Mouse (Mus musculus) spleen, adult 18-20 months (tissue): Measurements from ENCODE around the gene Arhgef25.
"Not testable (repeated sequence)": the region's sequence is repeated elsewhere in the genome, so short reads cannot be mapped to it uniquely, and the experiment has no call there.

Experiments used
- DNase-seq, 2 experiments: peaks; one replicate each; pipeline ENCODE4 v3.0.0; 2022; ENCODE audit warnings: mixed read lengths in 2 of 2

Arhgef25 gene

DNA sequence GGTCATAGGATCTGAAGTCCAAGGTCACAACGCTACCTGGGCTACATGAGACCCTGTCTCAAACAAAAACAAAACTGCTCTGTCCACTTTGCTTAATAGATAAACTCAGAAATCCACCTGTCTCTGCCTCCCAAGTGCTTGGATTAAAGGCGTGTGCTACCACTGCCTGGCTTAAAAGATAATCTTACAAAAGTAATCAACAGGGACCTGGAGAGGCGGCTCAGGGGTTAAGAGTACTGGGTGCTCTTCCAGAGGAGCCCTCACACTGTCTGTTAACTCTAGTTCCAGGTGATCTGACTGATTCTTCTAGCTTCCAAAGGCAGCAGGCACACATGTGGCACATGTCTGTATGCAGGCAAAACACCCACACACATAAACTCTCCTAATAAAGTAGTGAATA is 13.2 kb upstream of the Arhgef25 start:
- no peak for DNase-seq

DNA sequence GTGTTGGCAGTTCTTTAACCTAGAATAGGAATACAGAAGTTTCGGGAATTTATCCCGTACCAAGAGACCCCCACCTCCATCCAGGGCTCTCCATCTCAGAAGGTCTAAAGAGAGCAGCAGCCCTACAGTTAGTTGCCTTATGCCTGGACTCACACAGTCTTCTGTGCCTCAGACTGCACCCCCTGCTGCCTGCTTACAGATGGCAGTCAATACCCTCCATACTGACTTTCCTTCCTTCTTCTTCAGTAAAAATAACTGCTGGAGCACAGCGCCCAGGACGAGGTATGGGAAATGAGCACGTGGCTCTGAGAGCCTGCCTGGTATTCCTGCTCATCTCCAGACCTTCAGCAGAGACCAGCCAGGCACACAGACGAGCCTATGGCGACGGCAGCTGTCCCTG is 10.4 kb upstream of the Arhgef25 start:
- DNase-seq, result no peak

DNA sequence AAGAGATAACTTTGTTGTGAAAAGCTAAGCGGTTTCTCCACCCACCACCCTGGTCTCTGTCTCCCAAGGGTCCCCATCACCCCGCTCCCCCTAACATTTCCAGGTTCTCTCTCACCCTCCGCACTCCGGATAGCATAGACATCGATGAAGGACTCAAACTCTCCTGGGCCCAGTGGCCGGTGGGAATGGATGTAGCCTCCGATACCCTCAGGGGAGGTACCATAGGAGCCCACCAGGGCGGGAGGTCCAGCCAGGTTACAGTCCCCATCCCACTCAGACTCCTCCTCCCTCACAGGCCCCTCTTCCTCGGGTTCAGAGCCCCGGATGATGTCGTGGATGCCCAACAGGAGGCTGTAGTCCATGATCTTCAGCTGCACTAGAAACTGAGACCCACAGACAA is 9.6 kb upstream of the Arhgef25 start:
- DNase-seq, result no peak

DNA sequence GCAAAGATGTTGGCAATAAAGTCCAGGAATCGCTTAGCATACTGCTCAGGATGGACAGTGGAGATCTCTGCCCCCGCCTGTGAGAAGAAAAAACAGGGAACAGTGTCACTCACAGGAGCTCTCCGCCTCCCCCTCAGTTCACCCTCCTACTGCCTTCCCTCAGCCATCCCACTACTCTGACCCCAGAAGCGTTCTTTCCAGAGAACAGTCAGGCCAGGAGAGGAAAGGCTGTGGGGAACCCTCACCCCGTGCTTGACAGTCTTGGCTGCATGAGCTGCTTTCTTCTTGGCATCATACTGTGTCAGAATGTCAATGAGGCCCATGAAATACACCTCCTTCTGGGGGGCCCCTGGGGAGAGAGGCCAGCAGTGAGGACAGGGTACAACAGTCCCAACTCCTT is 9.2 kb upstream of the Arhgef25 start:
- DNase-seq, result no peak

- DNase-seq, result no peak
These were observed 8.6 kb upstream of the Arhgef25 start for GRCm38 (mm10) chr10:127198492-127198891.

DNA sequence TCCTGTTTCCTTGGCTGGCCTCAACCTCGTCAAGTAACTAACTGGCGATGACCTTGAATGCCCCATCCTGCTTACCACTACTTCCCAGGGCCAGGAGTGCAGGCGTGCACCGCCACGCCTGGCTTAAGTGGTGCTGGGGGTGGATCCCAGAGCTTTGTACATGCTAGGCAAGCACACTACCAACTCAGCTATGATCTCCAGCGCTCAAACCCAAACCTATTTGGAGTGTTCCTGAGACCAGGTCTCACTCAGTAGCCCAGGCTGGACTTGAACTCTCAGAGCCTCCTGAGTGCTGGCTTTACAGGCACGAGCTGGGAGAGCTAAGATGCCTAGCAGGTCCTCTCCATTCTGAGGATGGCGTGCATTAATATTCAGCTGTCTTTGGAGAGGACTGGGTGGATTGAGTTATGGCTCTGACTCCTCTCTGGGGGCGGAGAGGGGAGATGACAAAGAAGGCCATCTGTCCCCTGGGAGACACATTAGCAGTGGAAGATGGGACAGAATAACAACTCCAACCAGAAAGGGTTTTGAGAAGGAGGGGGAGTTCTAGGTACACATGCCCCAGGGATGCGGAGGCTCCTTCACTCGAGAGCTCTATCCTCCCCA is 7.7 kb upstream of the Arhgef25 start:
- no peak for DNase-seq

DNA sequence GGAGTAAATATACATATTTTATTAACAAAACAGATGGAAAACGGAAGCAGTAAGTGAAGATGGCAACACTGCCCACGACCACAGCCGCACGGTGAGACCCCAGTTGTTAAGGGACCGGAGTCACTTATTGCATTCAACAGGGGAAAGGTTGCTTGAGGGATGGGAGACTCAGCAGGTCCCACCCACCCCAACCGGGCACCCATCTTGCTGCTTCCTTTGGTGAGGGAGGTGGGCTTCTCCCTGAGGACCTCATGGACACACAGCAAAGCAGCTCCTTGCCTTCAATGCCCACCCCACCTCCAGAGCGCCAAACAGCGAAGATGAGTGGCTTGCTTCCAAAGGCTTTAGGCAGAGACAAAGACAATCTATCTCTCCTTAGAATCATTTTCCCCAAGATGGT is 7.2 kb upstream of the Arhgef25 start:
- DNase-seq, result no peak

DNA sequence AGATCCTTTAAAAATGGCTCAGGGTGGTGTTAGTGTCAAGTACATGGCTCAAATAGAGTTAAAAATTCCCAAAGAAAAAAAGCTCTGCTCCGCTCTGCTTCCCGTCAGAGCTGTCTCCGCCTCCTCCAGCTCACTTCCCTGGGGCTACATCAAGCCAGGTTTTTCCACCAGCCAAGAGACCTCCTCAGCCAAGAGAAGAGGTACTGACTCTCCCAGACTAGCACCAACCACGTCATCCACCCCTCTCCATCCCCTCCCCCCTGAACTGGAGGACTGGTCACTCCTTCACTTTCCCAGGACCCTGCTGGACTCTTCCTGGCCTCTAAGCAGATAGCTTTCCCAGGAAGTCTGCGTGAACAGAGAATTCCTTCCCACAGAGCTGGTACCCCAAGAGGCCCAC is 6.5 kb upstream of the Arhgef25 start:
- no peak for DNase-seq

- no peak for DNase-seq
These were observed 5.6 kb upstream of the Arhgef25 start, which contains the start of gene Dtx3 for GRCm38 (mm10) chr10:127195328-127196129. Dtx3 (minus strand) TSS chr10:127195728.

DNA sequence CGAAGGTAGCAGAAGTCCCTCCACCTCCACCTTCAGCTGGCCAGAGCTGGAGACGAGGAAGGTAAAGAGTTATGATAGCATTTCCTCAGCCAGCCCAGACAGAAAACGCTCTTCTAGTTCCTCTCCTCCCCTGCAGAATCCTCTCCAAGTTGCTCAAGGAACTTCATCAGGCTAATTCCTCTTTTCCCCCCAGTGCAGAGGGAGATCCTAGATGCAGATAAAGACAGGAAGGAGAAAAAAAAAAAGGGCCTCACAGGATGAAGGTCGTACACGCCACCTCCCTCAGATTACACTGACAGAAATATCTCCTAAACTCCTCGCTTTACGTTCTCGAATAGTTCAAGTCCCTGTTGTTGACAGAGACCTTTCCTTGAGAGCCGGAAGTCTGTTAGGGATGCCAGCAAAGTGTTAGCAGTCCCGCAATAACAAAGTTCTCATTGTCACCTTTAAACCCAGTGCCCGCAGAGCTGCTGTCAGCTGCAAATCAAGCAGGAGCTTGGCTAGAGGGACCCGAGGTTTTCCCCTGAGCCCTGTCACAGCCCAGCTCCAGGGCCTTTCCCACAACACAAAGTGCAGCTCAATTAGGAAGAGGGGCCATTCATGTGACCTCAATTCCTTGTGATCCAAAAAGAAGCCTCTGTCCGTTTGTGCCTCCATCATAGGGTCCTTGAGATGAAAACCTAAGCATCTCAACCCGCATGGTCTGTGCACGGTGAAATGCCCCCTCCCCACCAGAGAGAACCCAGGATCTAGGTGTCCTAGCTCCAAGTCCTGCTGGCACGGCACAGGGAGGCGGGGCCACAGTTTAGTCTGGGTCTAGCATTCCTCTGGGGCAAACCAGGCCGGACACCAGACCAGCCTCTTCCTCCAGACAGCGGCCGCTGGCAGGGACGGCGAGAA is 4.8 kb upstream of the Arhgef25 start:
- no peak for DNase-seq

DNA sequence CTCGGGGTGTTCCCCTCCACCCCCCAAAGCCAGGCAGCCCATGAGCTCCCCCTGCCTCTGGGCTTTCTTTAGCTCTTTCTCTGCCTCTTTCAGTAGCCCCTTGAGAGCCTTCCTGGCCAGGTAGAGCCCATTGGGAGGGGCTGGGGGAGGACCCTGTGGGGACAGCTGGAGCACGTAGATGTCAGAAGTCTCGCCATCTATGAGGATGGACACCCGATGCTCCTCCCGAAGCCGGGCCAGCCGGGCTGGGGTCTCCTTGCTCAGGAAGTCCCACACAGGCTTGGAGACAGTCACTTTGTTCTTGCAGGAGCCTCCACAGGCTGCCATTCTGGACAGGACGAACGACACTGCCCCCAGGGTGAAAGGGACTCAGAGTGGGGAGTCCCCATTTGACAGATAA is 3.1 kb upstream of the Arhgef25 start:
- DNase-seq, result no peak

GRCm38 (mm10) chr10:127192057-127192328 is 2.1 kb upstream of the Arhgef25 start:
- not testable (repeated sequence) for DNase-seq

DNA sequence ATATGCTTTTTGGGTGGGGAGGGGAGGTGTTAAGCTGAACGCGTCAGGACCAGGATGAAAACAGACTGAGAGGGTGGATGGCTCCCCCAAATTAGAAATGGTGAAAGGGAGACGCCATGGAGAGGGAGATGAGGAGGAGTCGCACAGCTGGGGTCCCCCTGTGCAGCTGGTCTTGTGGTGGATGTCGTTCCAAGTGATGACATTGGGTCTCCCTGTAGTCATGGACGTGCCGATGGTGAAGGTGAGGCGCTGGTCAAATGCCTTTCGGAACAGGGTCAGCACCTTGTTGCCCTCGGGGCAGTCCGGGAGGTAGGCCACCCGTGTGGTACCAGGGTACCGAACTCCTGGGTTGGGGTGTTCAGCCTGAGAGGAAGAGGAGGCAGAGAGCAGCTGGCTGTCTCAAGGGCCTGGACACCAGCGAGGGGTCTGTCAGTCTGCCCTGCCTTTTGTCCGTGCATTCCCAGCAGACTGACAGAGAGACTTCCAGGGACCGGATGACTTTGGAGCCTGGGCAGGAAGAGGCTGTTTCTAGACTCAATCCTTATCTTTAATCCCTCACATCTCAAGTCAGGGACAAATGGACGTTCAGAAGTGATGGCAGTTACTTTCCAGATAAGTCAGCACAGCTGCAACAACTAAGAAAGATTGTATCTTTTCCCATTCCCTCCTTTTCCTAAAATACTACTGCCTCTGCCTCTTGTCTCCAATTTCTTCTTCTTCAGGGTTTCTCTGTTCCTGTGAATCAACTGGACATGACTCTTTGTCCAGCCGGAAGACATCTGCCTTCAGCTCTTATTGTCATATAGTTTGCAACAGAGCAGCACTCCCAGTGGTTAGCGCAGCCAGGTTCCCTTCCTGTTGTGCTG is 1.5 kb upstream of the Arhgef25 start:
- no peak for DNase-seq

DNA sequence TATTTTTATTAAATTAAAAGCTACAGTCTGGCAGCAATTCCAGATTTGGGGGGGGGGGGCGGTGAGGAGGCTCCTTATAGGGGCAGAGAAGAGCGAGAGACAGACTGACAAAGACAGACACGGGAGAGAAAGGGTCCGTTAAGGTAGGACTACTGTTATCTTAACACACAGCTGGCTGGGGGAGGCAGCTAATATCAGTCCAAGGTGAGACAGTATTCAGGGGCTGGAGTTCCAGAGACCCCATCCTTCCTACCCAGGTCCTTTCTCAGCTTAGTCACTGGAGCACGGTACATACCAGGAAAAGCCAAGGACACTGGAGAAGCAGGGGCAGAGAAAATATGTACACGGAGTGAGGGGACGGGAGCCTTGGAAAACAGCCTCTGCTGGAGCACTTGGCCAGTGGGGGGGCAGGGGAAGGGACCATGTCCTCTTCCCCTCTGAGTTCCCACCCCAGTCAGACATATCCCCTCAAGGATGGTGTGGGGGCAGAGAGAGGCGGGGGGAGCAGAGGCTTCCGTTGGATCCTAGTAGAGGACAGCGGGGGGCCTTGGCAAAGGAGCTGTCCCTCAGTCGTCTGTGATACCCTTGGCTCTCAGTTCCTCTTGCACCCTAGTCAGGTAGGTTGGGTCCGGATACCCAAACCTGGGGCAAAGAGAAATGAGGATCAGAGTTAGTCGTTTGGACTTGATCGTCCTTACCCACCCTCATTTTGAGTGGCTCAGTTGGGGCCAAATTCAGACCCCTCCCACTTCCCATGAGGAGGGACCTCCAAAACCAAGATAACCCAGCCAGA is 711 bp upstream of the Arhgef25 start:
- no peak for DNase-seq

- no peak for DNase-seq
These were observed 700 bp downstream of the Arhgef25 start for GRCm38 (mm10) chr10:127189116-127189650.

DNA sequence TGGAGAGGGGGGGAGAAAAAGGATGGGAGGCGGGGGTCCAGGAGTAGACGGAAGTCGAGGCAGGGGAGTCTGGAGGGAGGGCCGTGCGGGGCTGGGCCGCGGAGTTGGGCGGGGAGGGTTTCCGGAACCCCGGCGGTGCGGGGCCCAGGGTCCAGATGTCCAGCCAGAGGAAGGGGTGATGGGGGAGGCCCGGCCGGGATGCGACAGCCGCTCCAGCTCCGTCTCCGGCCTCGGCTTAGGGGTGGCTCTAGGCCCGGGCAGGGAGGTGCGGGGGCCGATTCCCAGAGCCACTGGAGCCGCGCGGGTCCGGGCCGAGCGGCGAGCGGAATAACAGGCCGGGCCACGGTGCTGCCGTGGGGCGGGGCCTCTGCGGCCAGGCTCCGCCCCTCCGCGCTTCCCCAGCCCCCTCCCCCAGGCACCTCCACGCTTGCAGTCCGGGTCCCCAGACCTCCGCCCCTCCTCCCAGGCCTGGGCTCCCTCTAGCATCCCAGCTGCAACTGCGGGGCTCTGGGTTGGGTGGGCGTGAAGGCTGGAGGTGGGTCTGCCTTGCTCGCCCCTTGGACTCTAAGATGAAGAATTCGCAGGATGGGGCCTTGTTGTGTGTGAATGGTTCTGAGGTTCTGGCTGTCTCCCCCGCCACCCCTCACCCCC is 1.3 kb downstream of the Arhgef25 start:
- DNase-seq, result no peak

DNA sequence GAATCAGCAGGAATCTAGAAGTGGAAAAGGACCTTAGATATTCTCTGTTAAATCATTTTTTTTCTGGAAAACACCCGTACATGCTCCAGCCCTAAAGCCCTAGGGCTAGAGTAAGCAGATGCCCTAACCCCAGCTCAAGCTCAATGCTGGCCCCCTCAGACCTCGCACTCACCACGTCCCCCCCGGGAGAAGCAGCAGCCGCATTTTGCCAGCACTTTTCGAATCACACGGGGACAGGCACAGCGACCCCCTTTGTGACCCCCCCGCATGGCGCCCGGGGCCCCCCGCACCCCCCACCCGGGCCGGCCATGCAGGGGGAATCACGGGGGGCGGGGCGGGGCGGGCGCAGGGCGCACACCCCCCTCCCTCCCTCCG is 1.8 kb downstream of the Arhgef25 start:
- no peak for DNase-seq

GRCm38 (mm10) chr10:127187371-127188078 is 2.4 kb downstream of the Arhgef25 start:
- no peak for DNase-seq

GRCm38 (mm10) chr10:127186451-127186850 is 3.4 kb downstream of the Arhgef25 start:
- no peak for DNase-seq

DNA sequence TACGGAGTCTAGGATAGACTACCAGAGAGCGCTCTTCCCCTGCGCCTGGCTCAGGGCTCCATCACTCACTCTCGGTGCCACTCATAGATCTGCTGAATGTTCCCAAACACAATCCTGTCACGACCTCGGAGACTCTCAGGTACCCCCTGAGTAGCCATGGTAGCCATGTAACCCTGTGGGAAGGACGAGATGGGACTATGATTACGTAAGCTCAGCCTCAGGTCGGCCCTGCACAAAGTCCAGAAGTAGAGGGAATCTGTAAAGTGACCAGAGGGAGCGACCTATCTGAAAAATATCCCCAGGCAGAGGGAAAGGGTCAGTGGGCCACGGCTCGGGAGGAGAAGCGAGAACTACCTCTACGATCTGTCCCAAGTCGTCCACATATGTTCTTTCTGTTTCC is 4.4 kb downstream of the Arhgef25 start:
- no peak for DNase-seq

DNA sequence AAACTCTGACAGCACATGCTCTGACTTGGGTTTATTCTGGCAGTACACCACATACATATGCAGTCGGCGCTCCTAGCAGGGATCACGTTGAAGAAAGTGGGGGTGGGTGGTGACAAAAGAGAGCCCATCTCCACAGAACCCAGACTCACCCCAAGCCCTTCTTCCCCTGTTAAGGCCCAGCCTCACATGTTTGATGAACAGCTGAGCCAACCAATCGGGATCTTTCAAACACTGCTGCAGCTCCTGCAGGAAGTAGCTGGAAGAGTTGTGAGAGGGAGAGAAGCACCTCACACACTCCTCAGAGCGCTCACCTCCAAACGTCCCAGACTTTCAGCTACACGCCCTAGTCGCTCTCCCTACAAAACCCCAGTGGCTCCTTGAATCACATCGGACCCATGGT is 4.8 kb downstream of the Arhgef25 start:
- DNase-seq, result no peak
